Mouse (Mus musculus): ENCODE measurements around the gene Tnfrsf9. TPM values are rescaled to one million over a fixed set of nuclear protein-coding genes. Genes with fewer than 3 reads are reported as not detected.
A peak's percentile ranks its signal among the peaks of the same experiment; 100 is the strongest.
"Not testable (repeated sequence)": the region's sequence is repeated elsewhere in the genome, so short reads cannot be mapped to it uniquely, and the experiment has no call there.

Tnfrsf9 gene
- total RNA-seq, 2 experiments from 2014 or later: 0.12 to 0.46 TPM

DNA sequence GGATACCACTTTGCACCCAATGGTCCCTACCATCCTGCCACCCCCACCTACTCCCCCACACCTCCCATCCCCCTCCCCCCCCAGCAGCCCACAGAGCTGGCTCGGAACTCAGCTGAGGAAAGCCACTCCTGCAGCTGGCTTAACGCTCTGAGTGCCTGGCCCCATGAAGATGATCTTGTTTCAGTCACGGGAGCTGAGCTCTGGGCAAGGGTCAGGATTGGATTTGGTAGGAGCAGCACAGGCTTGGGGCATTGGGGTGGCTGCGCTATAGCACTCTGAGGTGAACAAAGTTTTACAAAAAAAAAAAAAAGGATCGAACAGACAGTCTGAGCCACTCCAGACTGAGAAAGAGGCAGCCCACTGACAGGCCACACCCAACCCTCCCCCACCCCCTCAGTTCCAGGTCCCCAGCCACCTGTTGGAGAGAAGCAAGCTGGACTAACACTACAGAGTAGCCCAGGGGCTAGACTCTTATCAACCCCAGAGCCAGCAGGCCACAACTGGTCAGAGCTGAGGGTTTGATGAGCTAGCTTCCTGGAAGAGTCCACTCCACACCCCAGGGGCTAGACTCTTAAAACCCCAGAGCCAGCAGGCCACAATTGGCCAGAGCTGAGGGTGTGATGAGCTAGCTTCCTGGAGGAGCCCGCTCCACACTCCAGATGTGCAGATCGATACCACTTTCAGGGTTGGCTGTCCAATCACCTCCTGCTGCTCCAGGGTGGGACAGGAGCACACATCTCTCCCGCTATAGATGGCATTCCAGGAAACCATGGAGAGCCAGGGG, 19.5 kb upstream of the Tnfrsf9 start:
- DNase-seq: no peak

DNA sequence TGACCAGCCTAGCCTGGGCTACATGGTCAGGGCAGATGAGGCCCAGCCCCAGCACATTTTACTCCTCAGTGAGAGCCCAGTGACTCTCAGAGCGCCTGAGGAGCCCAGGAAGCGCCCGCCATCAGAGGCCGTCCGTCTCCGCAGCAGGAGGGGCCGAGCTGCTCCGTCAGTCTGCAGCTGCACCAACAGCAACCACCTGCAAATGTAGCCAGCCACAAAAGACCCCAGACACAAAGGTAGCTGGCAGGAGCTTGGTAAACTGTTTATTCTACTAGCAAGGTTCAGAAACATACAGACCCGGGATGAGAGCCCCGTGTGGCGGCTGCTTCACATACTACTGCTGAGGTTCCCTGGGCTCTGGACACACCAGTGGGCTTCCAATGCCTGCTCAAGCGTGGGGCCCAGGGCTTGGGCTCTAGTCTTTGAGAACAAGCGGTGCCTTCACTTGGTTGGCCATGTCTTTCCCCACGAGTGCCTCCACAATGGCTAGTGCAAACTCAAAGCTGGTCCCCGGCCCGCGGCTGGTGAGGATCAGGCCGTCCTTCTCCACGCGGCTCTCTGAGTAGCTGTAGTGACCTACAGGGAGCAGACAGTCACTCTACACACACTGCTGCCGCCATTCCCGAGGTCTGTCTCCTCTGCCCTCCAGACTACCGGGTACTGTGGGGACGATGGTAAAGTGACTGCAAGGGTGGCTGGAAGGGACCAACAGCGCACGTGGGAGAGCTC, 17.3 kb upstream of the Tnfrsf9 start:
- no peak for DNase-seq

- peak; percentile 63 to 86 for DNase-seq
Observed at GRCm38 (mm10) chr4:150898716-150899365, 15.5 kb upstream of the Tnfrsf9 start.

DNA sequence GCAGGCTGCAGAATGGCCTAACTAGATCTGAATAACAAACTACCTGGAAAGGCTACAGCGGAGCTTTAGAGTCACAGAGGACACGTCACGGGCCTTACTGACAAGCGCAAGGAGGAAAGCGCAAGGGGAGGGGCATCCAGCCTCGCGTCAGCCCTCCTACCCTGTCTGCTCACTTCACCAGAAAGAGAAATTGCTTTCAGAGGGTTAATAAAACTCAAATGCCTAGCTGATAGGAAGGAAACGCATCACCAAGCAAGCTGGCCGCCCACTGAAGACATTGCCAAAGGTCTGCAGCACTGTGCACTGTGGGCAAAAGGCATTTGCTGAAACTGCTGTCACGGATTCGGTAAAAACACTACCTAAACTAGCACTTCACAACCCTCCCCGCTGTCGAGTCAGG, 13.9 kb upstream of the Tnfrsf9 start:
- no peak for DNase-seq

GRCm38 (mm10) chr4:150901651-150902050, 12.7 kb upstream of the Tnfrsf9 start:
- DNase-seq: peak; percentile 85 to 92

DNA sequence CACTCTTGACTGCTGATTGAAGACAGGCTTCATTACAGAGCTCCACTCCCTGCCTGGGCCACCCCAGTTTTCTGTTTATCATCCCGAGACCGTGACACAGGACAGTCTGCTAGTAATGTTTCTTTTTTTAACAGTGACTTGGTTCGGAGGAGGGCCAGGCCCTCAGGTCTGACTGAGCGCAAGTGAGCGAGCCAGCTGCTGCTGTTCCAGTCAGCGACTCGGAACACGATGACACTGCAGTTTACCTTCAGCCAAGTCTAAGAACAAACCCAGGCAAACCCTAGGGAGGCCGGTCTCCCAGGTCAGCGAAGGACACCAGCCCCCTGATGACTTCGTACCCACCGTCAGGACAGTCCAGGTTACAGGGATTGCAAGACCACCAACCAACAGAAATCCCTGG, 12.3 kb upstream of the Tnfrsf9 start:
- DNase-seq: peak in 1 of 2 experiments; percentile 82

DNA sequence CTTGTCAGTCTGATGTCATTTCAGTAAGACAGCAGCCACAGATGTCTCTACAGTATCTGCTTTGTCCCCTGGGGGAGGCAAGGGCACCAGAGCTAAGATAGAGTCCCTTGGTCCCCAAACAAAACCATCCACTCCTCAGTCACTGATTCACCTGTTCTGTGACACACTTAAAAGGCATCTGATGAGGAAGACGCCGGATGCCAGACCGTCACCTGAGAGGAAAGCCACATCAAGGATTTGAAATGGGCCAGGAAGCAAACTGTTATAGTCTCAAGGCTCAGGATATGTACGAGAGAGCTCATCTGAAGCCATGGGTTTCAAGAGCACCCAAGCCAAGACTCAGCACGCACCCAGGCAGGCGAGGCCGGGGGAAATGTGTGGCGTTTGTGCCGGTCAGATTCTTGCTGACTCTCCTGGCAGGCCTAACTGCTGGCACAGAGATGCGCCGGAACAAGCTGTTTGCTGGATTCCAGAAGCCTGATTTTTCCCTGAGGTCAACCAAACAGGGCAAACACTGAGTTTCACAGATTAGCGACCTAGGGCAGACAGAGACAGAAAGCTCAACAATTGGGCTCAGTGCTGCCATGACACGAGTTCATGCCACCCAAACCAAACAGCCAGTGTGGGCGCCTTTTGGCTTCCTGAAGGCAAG, 11.1 kb upstream of the Tnfrsf9 start:
- DNase-seq: peak in 1 of 2 experiments; percentile 37

DNA sequence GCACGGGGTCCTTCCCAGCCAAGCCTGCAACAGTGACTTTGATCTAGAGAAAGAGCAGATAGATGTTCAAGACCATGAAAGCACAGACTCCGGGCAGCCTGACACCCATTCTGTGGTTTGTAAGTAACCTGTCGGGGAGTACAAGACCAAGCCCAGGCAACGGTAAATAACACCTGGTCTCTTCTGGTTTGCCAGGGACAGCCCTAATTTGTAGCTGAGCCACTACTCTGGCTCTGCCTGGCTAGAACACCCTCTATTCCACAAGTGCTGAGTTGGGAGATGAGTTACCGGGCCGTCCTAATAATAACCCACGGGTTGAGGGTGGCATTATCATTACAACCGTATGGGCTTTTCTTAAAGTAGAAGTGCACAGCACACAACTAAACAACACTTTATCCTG, 7.3 kb upstream of the Tnfrsf9 start:
- no peak for DNase-seq

DNA sequence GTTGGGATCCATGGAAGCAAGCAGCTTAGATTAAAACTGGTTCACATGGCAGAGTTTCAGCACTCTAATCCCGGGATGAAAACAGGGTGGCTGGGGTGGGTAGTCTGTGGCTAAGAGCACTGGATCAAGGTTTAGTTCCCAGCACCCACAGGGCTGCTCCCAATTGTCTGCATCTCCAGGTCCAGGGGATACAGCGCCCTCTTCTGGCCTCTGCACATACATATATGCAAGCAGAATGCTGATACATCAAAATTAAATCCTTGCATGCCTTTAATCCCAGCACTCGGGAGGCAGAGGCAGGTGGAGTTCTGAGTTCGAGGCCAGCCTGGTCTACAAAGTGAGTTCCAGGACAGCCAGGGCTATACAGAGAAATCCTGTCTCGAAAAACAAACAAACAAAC, 5.8 kb upstream of the Tnfrsf9 start:
- DNase-seq: not testable (repeated sequence)

- peak; percentile 98 to 100 for DNase-seq
Observed at GRCm38 (mm10) chr4:150909451-150910156, 4.8 kb upstream of the Tnfrsf9 start.

DNA sequence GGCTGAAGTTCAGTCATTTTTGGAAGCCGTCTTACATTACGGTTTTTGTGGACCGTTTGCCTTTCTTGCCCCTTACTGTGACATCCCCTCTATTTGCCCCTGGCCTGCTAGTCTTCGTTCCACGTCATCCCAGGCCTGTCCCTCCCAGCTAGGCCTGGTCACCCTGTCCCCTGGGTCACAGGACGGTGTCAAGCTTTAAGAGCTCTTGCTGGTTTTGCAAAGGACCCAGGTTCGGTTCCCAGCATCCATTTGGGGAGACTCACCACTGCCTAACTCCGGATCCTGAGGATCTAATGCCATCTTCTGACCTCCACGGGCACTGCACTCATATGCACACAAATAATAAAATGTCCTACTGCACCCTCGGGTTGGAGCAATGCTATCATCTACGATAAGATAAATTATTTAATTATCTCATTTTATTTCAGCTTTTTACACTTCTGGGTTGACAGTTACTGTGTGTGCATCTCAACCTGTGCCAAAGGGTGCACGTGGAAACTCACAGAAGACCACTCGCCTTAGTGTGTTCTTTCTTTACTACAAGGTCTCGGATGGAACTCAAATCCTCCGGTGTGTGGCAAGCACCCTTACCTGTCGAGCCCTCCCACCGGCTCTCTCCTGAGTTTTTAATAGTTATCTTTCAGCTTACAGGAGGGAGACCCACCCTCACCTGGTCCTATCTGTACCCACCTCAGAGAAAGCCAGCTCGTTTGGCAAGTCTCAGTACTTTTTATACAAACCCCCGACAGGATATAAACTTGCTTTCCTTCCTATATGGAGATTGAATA, 4.0 kb upstream of the Tnfrsf9 start:
- DNase-seq: no peak

DNA sequence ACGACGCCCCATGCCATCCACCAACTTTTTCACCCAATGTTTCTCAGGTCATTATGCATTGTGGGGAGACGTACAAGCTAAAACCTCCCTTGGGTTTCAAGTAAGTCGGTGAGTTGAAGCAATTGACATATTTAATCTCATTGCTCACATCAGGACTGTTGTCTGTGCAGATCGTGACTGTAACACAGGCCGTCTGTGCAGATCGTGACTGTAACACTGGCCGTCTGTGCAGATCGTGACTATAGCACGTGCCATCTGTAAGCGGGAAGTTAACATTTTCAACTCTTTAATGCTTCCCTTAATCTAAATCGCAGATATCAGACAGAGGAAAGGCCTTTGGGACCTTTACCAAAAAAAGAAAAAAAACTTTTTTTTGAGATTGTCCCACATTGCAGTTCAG, 619 bp upstream of the Tnfrsf9 start:
- DNase-seq: no peak

DNA sequence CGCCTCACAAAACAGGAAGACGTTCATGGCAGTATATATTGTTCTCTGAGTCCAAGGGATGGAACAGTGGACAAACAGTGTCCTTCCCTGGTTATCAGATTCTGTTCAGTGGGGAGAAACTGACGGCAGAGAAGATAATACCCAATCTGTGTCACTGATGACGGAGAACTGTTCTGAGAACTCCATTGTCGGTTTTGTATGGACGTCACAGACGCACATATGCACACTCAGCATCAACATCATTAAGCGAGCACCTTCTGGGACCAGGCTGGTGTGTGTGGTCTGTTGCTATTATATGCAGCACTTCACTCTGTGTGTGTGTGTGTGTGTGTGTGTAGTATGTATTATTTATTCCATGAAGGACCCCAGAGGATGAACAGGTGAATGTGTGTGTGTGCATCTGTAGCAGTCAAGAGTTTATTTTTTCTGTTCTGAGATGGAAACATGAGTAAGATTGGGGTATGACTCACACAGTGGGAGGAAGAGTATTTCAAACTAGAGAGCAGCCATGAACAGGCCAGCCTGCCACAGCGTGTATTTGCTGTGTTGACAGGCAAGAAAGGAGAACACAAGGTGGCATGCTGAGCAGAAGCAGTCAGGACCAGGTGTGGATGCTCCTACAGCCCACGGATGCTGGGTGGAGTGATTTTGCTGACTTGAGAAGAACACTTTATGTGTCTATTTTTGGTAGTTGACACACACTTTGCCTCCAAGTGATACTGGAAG, 982 bp downstream of the Tnfrsf9 start:
- DNase-seq: no peak

GRCm38 (mm10) chr4:150917336-150918027, 3.1 kb downstream of the Tnfrsf9 start:
- DNase-seq: no peak

DNA sequence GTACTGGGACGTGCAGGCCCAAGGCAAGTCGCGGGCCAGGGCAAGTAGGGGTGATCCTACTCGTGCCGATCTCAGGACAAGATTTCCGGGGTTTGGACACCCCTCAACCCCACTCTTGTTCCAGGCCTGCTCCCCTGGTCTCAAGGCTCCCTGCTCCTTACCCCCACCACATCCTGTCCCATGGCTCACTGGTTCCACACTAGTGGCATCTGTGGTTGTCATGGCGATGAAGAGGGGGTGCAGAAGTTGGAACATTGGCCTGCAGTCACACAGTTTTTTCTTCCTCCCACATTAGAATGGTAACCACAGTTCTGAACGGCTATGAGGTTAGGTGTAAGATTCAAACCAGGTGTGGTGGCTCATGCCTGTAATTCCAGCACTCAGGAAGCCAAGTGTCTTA, 6.8 kb downstream of the Tnfrsf9 start:
- no peak for DNase-seq

- no peak for DNase-seq
Observed at GRCm38 (mm10) chr4:150924308-150924707, 9.9 kb downstream of the Tnfrsf9 start.

- no peak for DNase-seq
Observed at GRCm38 (mm10) chr4:150924936-150925335, 10.6 kb downstream of the Tnfrsf9 start.

GRCm38 (mm10) chr4:150925923-150926322, 11.6 kb downstream of the Tnfrsf9 start:
- no peak for DNase-seq

DNA sequence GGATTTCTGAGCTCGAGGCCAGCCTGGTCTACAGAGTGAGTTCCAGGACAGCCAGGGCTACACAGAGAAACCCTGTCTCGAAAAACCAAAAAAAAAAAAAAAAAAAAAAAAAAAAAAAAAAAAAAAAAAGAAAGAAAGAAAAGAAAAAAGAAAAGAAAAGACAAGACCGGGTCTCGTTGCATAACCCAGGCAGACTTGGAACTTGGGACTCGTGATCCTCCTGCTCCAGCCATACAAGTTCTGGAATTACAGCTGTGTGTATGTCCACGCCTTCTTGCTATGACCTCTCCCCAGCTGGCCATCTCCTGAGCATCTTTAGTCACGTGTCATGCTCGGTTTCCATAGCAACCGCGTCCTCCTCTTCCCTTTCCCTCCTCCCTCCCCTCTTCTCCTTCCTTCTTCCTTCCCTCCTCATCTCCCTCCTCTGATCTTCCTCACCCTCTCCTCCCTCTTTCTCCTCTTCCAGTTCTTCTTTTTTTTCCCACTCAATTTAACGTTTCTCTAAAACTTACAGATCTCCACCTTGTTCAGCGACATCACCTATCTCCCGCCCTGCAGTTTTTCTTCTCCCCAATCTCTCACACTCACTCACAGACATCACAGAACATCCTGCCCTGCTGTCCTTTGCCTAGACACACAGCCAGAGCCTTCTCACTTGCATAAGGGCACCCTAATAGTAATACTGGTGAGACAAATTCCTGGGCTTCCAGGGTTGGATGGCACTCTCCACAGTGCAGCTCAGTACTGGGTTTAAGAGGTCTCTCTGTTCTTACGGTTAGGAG, 12.8 kb downstream of the Tnfrsf9 start:
- DNase-seq: peak in 1 of 2 experiments; percentile 22

Data from heart, adult 18-20 months (tissue).